ENCODE assay signal across 20 mouse cellular contexts in genomic region chr4:83526988-83527334, GRCm38 (mm10). TPM values are rescaled to one million over a fixed set of nuclear protein-coding genes. Genes with fewer than 3 reads are reported as not detected.
DNase-seq lines count a peak whose midpoint lies in the region; ATAC-seq and TF ChIP-seq lines count a peak whose summit lies in the region.
"Had no signal": no experiment of that assay in that cellular context is flagged by ENCODE, and none has a peak within 500 bp of the region (broad histone marks: within the 10 kb centered on the region; RNA-seq: fewer than 3 reads in every experiment).

No protein-coding gene starts in this region.

- H3K9me3 ChIP-seq in lung, embryonic 14.5 days (ENCODE audit: low read depth, low read length), result no peaks in the 10 kb centered on the region
- no peaks in the 10 kb centered on the region for H3K9me3 ChIP-seq in limb, embryonic 10.5 days (replicated peaks)
- H3K9me3 ChIP-seq in liver, embryonic 16.5 days (replicated peaks; ENCODE audit: control insufficient read depth, low read length), result 0 out of 2 replicates have a peak, but pooled peaks cover 3% of the 10 kb centered on the region
- H3K9me3 ChIP-seq: embryonic facial prominence, embryonic 12.5 days; forebrain, embryonic 15.5 days; hindbrain, embryonic 12.5 days; megakaryocyte, embryonic 14.5 days; neural tube, embryonic 12.5 days had no signal

- H3K27me3 ChIP-seq in lung, embryonic 14.5 days (ENCODE audit: insufficient read depth, low read length), result no peaks in the 10 kb centered on the region
- H3K27me3 ChIP-seq in limb, embryonic 10.5 days (ENCODE audit: low read depth, poor library complexity, severe bottlenecking), result no peaks in the 10 kb centered on the region
- H3K27me3 ChIP-seq in liver, embryonic 16.5 days (ENCODE audit: control insufficient read depth, insufficient read depth, low read depth, low read length), result no peaks in the 10 kb centered on the region
- H3K27me3 ChIP-seq: embryonic facial prominence, embryonic 12.5 days; forebrain, embryonic 15.5 days; hindbrain, embryonic 12.5 days; megakaryocyte, embryonic 14.5 days; neural tube, embryonic 12.5 days had no signal

- H3K27ac ChIP-seq in lung, embryonic 14.5 days (ENCODE audit: low read depth), result no peak overlapping the region
- no peak overlapping the region for H3K27ac ChIP-seq in limb, embryonic 10.5 days
- H3K27ac ChIP-seq in liver, embryonic 16.5 days (ENCODE audit: low read length), result no peak overlapping the region
- H3K27ac ChIP-seq: forebrain, embryonic 15.5 days; hindbrain, embryonic 12.5 days; layer of hippocampus, adult 2 months; neural tube, embryonic 12.5 days had no signal

- no peaks in the 10 kb centered on the region for H3K4me1 ChIP-seq in lung, embryonic 14.5 days (ENCODE audit: insufficient read depth)
- peaks cover 46% of the 10 kb centered on the region for H3K4me1 ChIP-seq in limb, embryonic 10.5 days
- peaks cover 25% of the 10 kb centered on the region for H3K4me1 ChIP-seq in liver, embryonic 16.5 days (ENCODE audit: control insufficient read depth, low read depth, low read length)
- H3K4me1 ChIP-seq: embryonic facial prominence, embryonic 12.5 days had no signal

- no peak overlapping the region for H3K4me3 ChIP-seq in lung, embryonic 14.5 days (ENCODE audit: low read depth, low read length)
- H3K4me3 ChIP-seq in limb, embryonic 10.5 days, result no peak overlapping the region
- H3K4me3 ChIP-seq in liver, embryonic 16.5 days (ENCODE audit: low read depth, low read length), result no peak overlapping the region
- H3K4me3 ChIP-seq: neural tube, embryonic 12.5 days had no signal

- 38% methylated on average over 6 of the region's 6 CpGs for WGBS in lung, embryonic 14.5 days
- 44% methylated on average over 6 of the region's 6 CpGs for WGBS in limb, embryonic 10.5 days
- 29% methylated on average over 6 of the region's 6 CpGs for WGBS in liver, embryonic 16.5 days (ENCODE audit: insufficient replicate concordance)

- H3K4me2 ChIP-seq in lung, embryonic 14.5 days, result peak overlapping the region; percentile 94; the same call in 1 of the 2 replicates
- H3K4me2 ChIP-seq in liver, embryonic 16.5 days (ENCODE audit: low read depth, low read length), result 0 out of 2 replicates have a peak overlapping the region, but pooled peaks have one; percentile 99

- H3K36me3 ChIP-seq in lung, embryonic 14.5 days (ENCODE audit: insufficient read depth), result no peaks in the 10 kb centered on the region
- H3K36me3 ChIP-seq in limb, embryonic 10.5 days, result no peaks in the 10 kb centered on the region
- H3K36me3 ChIP-seq in liver, embryonic 16.5 days (ENCODE audit: control insufficient read depth, insufficient read depth), result no peaks in the 10 kb centered on the region
- H3K36me3 ChIP-seq: embryonic facial prominence, embryonic 12.5 days; forebrain, embryonic 15.5 days; hindbrain, embryonic 12.5 days; neural tube, embryonic 12.5 days had no signal

- no peak overlapping the region for H3K9ac ChIP-seq in lung, embryonic 14.5 days
- H3K9ac ChIP-seq in liver, embryonic 16.5 days (ENCODE audit: low read depth, low read length), result no peak overlapping the region
- H3K9ac ChIP-seq: embryonic facial prominence, embryonic 12.5 days; forebrain, embryonic 15.5 days; hindbrain, embryonic 12.5 days; neural tube, embryonic 12.5 days had no signal

- ATAC-seq in lung, embryonic 14.5 days (ENCODE audit: insufficient read depth), result no peak
- no peak for ATAC-seq in liver, embryonic 16.5 days (ENCODE audit: low read depth)
- ATAC-seq: forebrain, embryonic 15.5 days had no signal

- DNase-seq in lung, embryonic 14.5 days, result no peak
- DNase-seq in lung, postnatal 4 days, result no peak
- DNase-seq in c-Kit-positive CD71-positive TER-119-negative erythroid progenitor cells, embryonic 14.5 days (ENCODE audit: low read depth), result peak; percentile 25
- DNase-seq in limb, embryonic 10.5 days (ENCODE audit: low spot score), result peak; percentile 28
- DNase-seq in right cerebral cortex, postnatal 10 days (ENCODE audit: low spot score in 2 of 2), result no peak
- DNase-seq in frontal cortex, adult 2 months (ENCODE audit: extremely low spot score in 1 of 2, low spot score in 1 of 2), result no peak
- DNase-seq: cerebellum, adult 2 months; cerebellum, postnatal 36 days; gastrocnemius, postnatal 36 days; layer of hippocampus, postnatal 36 days; lung, postnatal 14 days; thymus, postnatal 14 days had no signal

- no peak for TF ChIP-seq CTCF in lung, embryonic 14.5 days (IDR thresholded peaks at IDR 0.05; ENCODE audit: low read depth)

RNA-seq across cellular contexts. Expression of gene Ccdc171, which starts 1.6 kb away (rescaled TPM):
- polyA plus RNA-seq in lung, embryonic 14.5 days (2014; fragmentation: Nextera tagmentation; extraction: Ambion mirVana), result 3.1 and 3.5 TPM in 2 replicates
- polyA plus RNA-seq in limb, embryonic 10.5 days (2016; fragmentation: Nextera tagmentation; extraction: Ambion mirVana), result 2.7 and 3.8 TPM in 2 replicates
- 0.98 and 1.0 TPM in 2 replicates for polyA plus RNA-seq in liver, embryonic 16.5 days (2015; fragmentation: Nextera tagmentation; extraction: Ambion mirVana)
- 3.9 and 4.2 TPM in 2 replicates for polyA plus RNA-seq in frontal cortex, adult 2 months (2012; rRNA removed)
- polyA plus RNA-seq: erythroblast, embryonic 14.5 days had no signal

RNA-seq across cellular contexts. Expression of gene Psip1, which starts 40.7 kb away (rescaled TPM):
- 156 and 170 TPM in 2 replicates for polyA plus RNA-seq in lung, embryonic 14.5 days (2014; fragmentation: Nextera tagmentation; extraction: Ambion mirVana)
- polyA plus RNA-seq in limb, embryonic 10.5 days (2016; fragmentation: Nextera tagmentation; extraction: Ambion mirVana), result 201 and 237 TPM in 2 replicates
- polyA plus RNA-seq in liver, embryonic 16.5 days (2015; fragmentation: Nextera tagmentation; extraction: Ambion mirVana), result 36.1 and 38.4 TPM in 2 replicates
- polyA plus RNA-seq in frontal cortex, adult 2 months (2012; rRNA removed), result 255 and 272 TPM in 2 replicates

Comparison
In these comparisons a context has a peak if more than half of its experiments do, and no peak if none do; other contexts are left out.
1. DNase-seq: peak in c-Kit-positive CD71-positive TER-119-negative erythroid progenitor cells, embryonic 14.5 days (single experiment) and limb, embryonic 10.5 days (single experiment); none in lung, embryonic 14.5 days (single experiment), lung, postnatal 4 days (0 of 2), right cerebral cortex, postnatal 10 days (0 of 2) and frontal cortex, adult 2 months (0 of 2).